ENCODE assay signal across 25 mouse cellular contexts in genomic region chr10:12986485-12986884, GRCm38 (mm10). TPM values are rescaled to one million over a fixed set of nuclear protein-coding genes. Genes with fewer than 3 reads are reported as not detected.
DNase-seq lines count a peak whose midpoint lies in the region; ATAC-seq lines count a peak whose summit lies in the region.
"Had no signal": no experiment of that assay in that cellular context is flagged by ENCODE, and none has a peak within 500 bp of the region (broad histone marks: within the 10 kb centered on the region; RNA-seq: fewer than 3 reads in every experiment).

No protein-coding gene starts in this region.

- H3K36me3 ChIP-seq in heart, embryonic 12.5 days = no peaks in the 10 kb centered on the region
- no peaks in the 10 kb centered on the region for H3K36me3 ChIP-seq in liver, embryonic 13.5 days
- no peaks in the 10 kb centered on the region for H3K36me3 ChIP-seq in liver, embryonic 11.5 days (ENCODE audit: control insufficient read depth, insufficient read depth, low read length)
- no peaks in the 10 kb centered on the region for H3K36me3 ChIP-seq in forebrain, embryonic 16.5 days (ENCODE audit: control insufficient read depth, insufficient read depth)
- H3K36me3 ChIP-seq: embryonic facial prominence, embryonic 13.5 days; hindbrain, embryonic 12.5 days; limb, embryonic 13.5 days; midbrain, embryonic 13.5 days; neural tube, embryonic 13.5 days had no signal

- no peak overlapping the region for H3K9ac ChIP-seq in heart, embryonic 12.5 days
- no peak overlapping the region for H3K9ac ChIP-seq in liver, embryonic 13.5 days
- no peak overlapping the region for H3K9ac ChIP-seq in liver, embryonic 11.5 days (ENCODE audit: low read depth, low read length)
- no peak overlapping the region for H3K9ac ChIP-seq in forebrain, embryonic 16.5 days (replicated peaks; ENCODE audit: low read depth, low read length)
- H3K9ac ChIP-seq: embryonic facial prominence, embryonic 13.5 days; hindbrain, embryonic 12.5 days; limb, embryonic 13.5 days; lung, embryonic 14.5 days; midbrain, embryonic 13.5 days; neural tube, embryonic 13.5 days had no signal

- ATAC-seq in heart, embryonic 12.5 days (ENCODE audit: insufficient number of reproducible peaks, low FRiP score) = no peak
- no peak for ATAC-seq in liver, embryonic 13.5 days (ENCODE audit: low read depth)
- no peak for ATAC-seq in liver, embryonic 11.5 days (replicated peaks; ENCODE audit: low FRiP score)
- peak; percentile 82 for ATAC-seq in forebrain, embryonic 16.5 days
- ATAC-seq in megakaryocyte-erythroid progenitor cell, adult 5-6 weeks (replicated peaks; ENCODE audit: low FRiP score, low TSS enrichment, poor library complexity, severe bottlenecking) = peak; percentile 60
- ATAC-seq: activated CD4-positive, CD25-positive, alpha-beta regulatory T cell, adult 4 months; inflammation-experienced regulatory T-cells, adult 6 months; midbrain, embryonic 13.5 days had no signal

- no peak for DNase-seq in heart, adult 11 months
- DNase-seq in liver, embryonic 13.5 days = no peak
- no peak for DNase-seq in liver, embryonic 11.5 days (ENCODE audit: low spot score)
- DNase-seq in spleen, postnatal 10 days (ENCODE audit: low spot score in 2 of 2) = no peak
- DNase-seq: adrenal gland, postnatal 10 days; cerebellum, adult 9-11 months; gastrocnemius, postnatal 25 days; kidney, adult 8-10 months; kidney, postnatal 14 days; layer of hippocampus, postnatal 36 days; lung, embryonic 14.5 days; lung, postnatal 36 days; right cerebral cortex, adult 18-20 months; thymus, postnatal 25 days had no signal

- no peaks in the 10 kb centered on the region for H3K9me3 ChIP-seq in heart, embryonic 12.5 days (replicated peaks)
- no peaks in the 10 kb centered on the region for H3K9me3 ChIP-seq in liver, embryonic 13.5 days (replicated peaks)
- no peaks in the 10 kb centered on the region for H3K9me3 ChIP-seq in liver, embryonic 11.5 days (ENCODE audit: control insufficient read depth, low read length)
- no peaks in the 10 kb centered on the region for H3K9me3 ChIP-seq in forebrain, embryonic 16.5 days (ENCODE audit: control insufficient read depth, low read length)
- H3K9me3 ChIP-seq: embryonic facial prominence, embryonic 13.5 days; hindbrain, embryonic 12.5 days; limb, embryonic 13.5 days; midbrain, embryonic 13.5 days; neural tube, embryonic 13.5 days had no signal

- H3K4me3 ChIP-seq in heart, embryonic 12.5 days = no peak overlapping the region
- no peak overlapping the region for H3K4me3 ChIP-seq in liver, embryonic 13.5 days (replicated peaks)
- H3K4me3 ChIP-seq in liver, embryonic 11.5 days (ENCODE audit: low read depth, low read length) = no peak overlapping the region
- H3K4me3 ChIP-seq in forebrain, embryonic 16.5 days (replicated peaks; ENCODE audit: low read length) = no peak overlapping the region
- H3K4me3 ChIP-seq: embryonic facial prominence, embryonic 13.5 days; hindbrain, embryonic 12.5 days; layer of hippocampus, adult 2 months; limb, embryonic 13.5 days; midbrain, embryonic 13.5 days; neural tube, embryonic 13.5 days had no signal

- H3K27ac ChIP-seq in heart, embryonic 12.5 days (ENCODE audit: poor library complexity, severe bottlenecking) = peak overlapping the region; percentile 81
- 0 out of 2 replicates have a peak overlapping the region, but pooled peaks have one; percentile 35 for H3K27ac ChIP-seq in liver, embryonic 13.5 days
- H3K27ac ChIP-seq in liver, embryonic 11.5 days (ENCODE audit: low read depth, low read length) = no peak overlapping the region
- no peak overlapping the region for H3K27ac ChIP-seq in forebrain, embryonic 16.5 days (ENCODE audit: low read length)
- H3K27ac ChIP-seq: embryonic facial prominence, embryonic 13.5 days; hindbrain, embryonic 12.5 days; layer of hippocampus, adult 2 months; limb, embryonic 13.5 days; midbrain, embryonic 13.5 days; neural tube, embryonic 13.5 days had no signal

- 63% methylated on average over 5 of the region's 5 CpGs for WGBS in heart, embryonic 12.5 days
- WGBS in liver, embryonic 13.5 days (ENCODE audit: insufficient replicate concordance) = 41% methylated on average over 5 of the region's 5 CpGs
- WGBS in liver, embryonic 11.5 days = 62% methylated on average over 5 of the region's 5 CpGs
- 22% methylated on average over 5 of the region's 5 CpGs for WGBS in forebrain, embryonic 16.5 days

- H3K27me3 ChIP-seq in heart, embryonic 12.5 days (replicated peaks) = no peaks in the 10 kb centered on the region
- no peaks in the 10 kb centered on the region for H3K27me3 ChIP-seq in liver, embryonic 13.5 days
- H3K27me3 ChIP-seq in liver, embryonic 11.5 days (replicated peaks; ENCODE audit: control insufficient read depth, insufficient read depth, low read length) = no peaks in the 10 kb centered on the region
- no peaks in the 10 kb centered on the region for H3K27me3 ChIP-seq in forebrain, embryonic 16.5 days (replicated peaks; ENCODE audit: control insufficient read depth, insufficient read depth, low read length)
- H3K27me3 ChIP-seq: embryonic facial prominence, embryonic 13.5 days; hindbrain, embryonic 12.5 days; limb, embryonic 13.5 days; midbrain, embryonic 13.5 days; neural tube, embryonic 13.5 days had no signal

- no peak overlapping the region for H3K4me2 ChIP-seq in heart, embryonic 12.5 days
- H3K4me2 ChIP-seq in liver, embryonic 13.5 days = no peak overlapping the region
- H3K4me2 ChIP-seq in liver, embryonic 11.5 days = no peak overlapping the region
- H3K4me2 ChIP-seq in forebrain, embryonic 16.5 days (ENCODE audit: low read length) = no peak overlapping the region
- H3K4me2 ChIP-seq: embryonic facial prominence, embryonic 13.5 days; hindbrain, embryonic 12.5 days; limb, embryonic 13.5 days; lung, embryonic 14.5 days; midbrain, embryonic 13.5 days; neural tube, embryonic 13.5 days had no signal

- H3K4me1 ChIP-seq in heart, embryonic 12.5 days (replicated peaks) = peaks cover 11% of the 10 kb centered on the region; the same call in 1 of the 2 replicates
- H3K4me1 ChIP-seq in liver, embryonic 13.5 days (replicated peaks) = peaks cover 31% of the 10 kb centered on the region
- H3K4me1 ChIP-seq in liver, embryonic 11.5 days (replicated peaks; ENCODE audit: control insufficient read depth, insufficient read depth, low read length) = peaks cover 11% of the 10 kb centered on the region
- H3K4me1 ChIP-seq in forebrain, embryonic 16.5 days (replicated peaks; ENCODE audit: control insufficient read depth, insufficient read depth, low read length) = no peaks in the 10 kb centered on the region
- H3K4me1 ChIP-seq: embryonic facial prominence, embryonic 13.5 days; hindbrain, embryonic 12.5 days; limb, embryonic 13.5 days; neural tube, embryonic 13.5 days had no signal

RNA-seq across cellular contexts. Expression of gene Sf3b5, which starts 18.7 kb away (rescaled TPM):
- 29.6 and 30.7 TPM in 2 replicates for polyA plus RNA-seq in heart, embryonic 12.5 days (2016; fragmentation: Nextera tagmentation; extraction: Ambion mirVana)
- polyA plus RNA-seq in liver, embryonic 13.5 days (2015; fragmentation: Nextera tagmentation; extraction: Ambion mirVana) = 26.0 and 28.3 TPM in 2 replicates
- 48.0 and 50.1 TPM in 2 replicates for polyA plus RNA-seq in liver, embryonic 11.5 days (2014; fragmentation: Nextera tagmentation; extraction: Ambion mirVana)
- 25.1 and 25.9 TPM in 2 replicates for polyA plus RNA-seq in forebrain, embryonic 16.5 days (2015; fragmentation: Nextera tagmentation; extraction: Ambion mirVana)
- total RNA-seq in megakaryocyte-erythroid progenitor cell, adult 5-6 weeks (2014; fragmentation: Nextera tagmentation) = 20.3 and 28.6 TPM in 2 replicates
- 20.3 and 23.7 TPM in 2 replicates for total RNA-seq in megakaryocyte-erythroid progenitor cell, adult 5-6 weeks (2017)

RNA-seq across cellular contexts. Expression of gene Stx11, which starts 22.4 kb away (rescaled TPM):
- polyA plus RNA-seq in heart, embryonic 12.5 days (2016; fragmentation: Nextera tagmentation; extraction: Ambion mirVana) = 5.5 and 6.4 TPM in 2 replicates
- 12.5 and 13.6 TPM in 2 replicates for polyA plus RNA-seq in liver, embryonic 13.5 days (2015; fragmentation: Nextera tagmentation; extraction: Ambion mirVana)
- polyA plus RNA-seq in liver, embryonic 11.5 days (2014; fragmentation: Nextera tagmentation; extraction: Ambion mirVana) = 12.6 and 14.9 TPM in 2 replicates
- polyA plus RNA-seq in forebrain, embryonic 16.5 days (2015; fragmentation: Nextera tagmentation; extraction: Ambion mirVana) = 1.3 TPM in 2 replicates
- total RNA-seq in megakaryocyte-erythroid progenitor cell, adult 5-6 weeks (2014; fragmentation: Nextera tagmentation) = 16.8 and 18.1 TPM in 2 replicates
- 13.3 and 14.6 TPM in 2 replicates for total RNA-seq in megakaryocyte-erythroid progenitor cell, adult 5-6 weeks (2017)

Comparison
In these comparisons a context has a peak if more than half of its experiments do, and no peak if none do; other contexts are left out.
1. H3K27ac ChIP-seq: peak in heart, embryonic 12.5 days (single experiment) and liver, embryonic 13.5 days (single experiment); none in liver, embryonic 11.5 days (single experiment) and forebrain, embryonic 16.5 days (single experiment).
2. ATAC-seq: peak in forebrain, embryonic 16.5 days (single experiment) and megakaryocyte-erythroid progenitor cell, adult 5-6 weeks (single experiment); none in heart, embryonic 12.5 days (single experiment), liver, embryonic 13.5 days (single experiment) and liver, embryonic 11.5 days (single experiment).